Mouse (Mus musculus) CH12.LX (cell line): ENCODE results near the gene Cpeb1.

Experiments
- CTCF ChIP-seq, 2 experiments: IDR thresholded peaks in 1 of 2; conservative IDR thresholded peaks in 1 of 2; 2 replicates each; pipeline ENCODE4 v1.5.1; 2011 to 2012; ENCODE audit warnings: low read depth in 2 of 2, low read length in 2 of 2, improper control_type of control experiment in 1 of 2, inconsistent platforms in 1 of 2, mild to moderate bottlenecking in 1 of 2, moderate library complexity in 1 of 2
- KAT2A ChIP-seq: IDR thresholded peaks from 2 replicates; pipeline ENCODE4 v1.6.1; 2012; ENCODE audit warnings: low read length, improper control_type of control experiment, inconsistent platforms; ENCODE audit not compliant: insufficient replicate concordance
- MXI1 ChIP-seq: IDR thresholded peaks from 2 replicates; pipeline ENCODE4 v1.6.1; 2011; ENCODE audit warnings: mild to moderate bottlenecking, low read depth, low read length, improper control_type of control experiment
- POLR2A ChIP-seq: IDR thresholded peaks from 2 replicates; pipeline ENCODE4 v1.6.1; 2011; ENCODE audit warnings: low read depth, mild to moderate bottlenecking, improper control_type of control experiment, low read length

DNA sequence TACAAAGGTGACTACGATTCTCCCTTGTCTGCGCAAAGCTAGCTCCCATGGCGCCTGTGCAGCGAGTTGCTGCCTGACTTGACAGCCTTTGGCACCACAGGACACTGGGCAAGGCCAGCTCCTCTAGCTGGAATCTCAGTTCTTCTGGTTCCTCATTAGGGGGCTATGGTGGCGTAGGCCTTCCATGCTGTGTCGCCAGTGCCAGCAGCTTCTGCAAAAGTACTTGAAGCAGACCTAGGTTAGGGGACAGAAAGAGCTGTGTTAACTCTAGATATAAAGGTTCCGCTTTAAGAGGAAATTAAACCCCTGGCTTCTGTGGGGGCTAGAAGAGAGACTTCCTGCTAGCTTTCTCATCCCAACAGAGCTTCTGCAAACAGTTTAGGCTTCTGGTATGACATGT is 107.1 kb downstream of the Cpeb1 start:
- TF ChIP-seq CTCF (conservative IDR thresholded peaks at IDR 0.05 in 1 of 2, IDR thresholded peaks at IDR 0.05 in 1 of 2; ENCODE audit: low read depth in 2 of 2, low read length in 2 of 2) (no peak), POLR2A (no peak), KAT2A (no peak), MXI1 (no peak)
